Mouse (Mus musculus) bone marrow, adult 2 months (tissue): ENCODE measurements around the gene Gpsm1.

Experiments
- CTCF ChIP-seq: fragments of 200-500 bp; IDR thresholded peaks from 2 replicates; pipeline ENCODE4 v1.5.1; 2011; ENCODE audit warnings: low read length, control low read depth; ENCODE audit not compliant: control insufficient read depth, insufficient read depth
- POLR2A ChIP-seq: fragments of 200-500 bp; IDR thresholded peaks from 2 replicates; pipeline ENCODE4 v1.6.1; 2011; ENCODE audit warnings: low read depth, mild to moderate bottlenecking, control low read depth, low read length, borderline replicate concordance; ENCODE audit not compliant: control insufficient read depth

DNA sequence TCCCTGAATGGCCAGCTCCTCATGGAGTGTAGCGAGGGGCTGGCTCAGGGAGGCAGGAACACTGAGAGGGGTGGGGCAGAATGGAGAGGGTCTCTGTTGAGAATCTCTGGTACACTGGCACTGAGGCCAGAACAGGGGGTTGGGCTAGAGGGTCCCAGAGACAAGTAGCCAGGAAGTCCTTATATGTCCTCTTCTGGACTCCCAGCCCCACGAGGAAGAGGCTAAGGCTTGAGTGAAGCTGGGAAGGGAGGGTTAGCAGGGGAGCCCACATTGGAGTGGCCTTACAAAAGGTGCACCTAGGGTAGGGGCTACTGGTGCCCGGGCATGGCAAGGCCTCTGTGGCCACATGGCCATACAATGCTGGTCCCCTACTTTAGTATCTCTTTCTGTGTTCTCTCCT is 2.1 kb downstream of the Gpsm1 start:
- TF ChIP-seq CTCF, result no peak
- TF ChIP-seq POLR2A, result no peak
